Mouse (Mus musculus): ENCODE results near the gene Ccdc180. TPM values are rescaled to one million over a fixed set of nuclear protein-coding genes. Genes with fewer than 3 reads are reported as not detected.

The Ccdc180 gene
- not detected for total RNA-seq (2021)
- polyA plus RNA-seq (2012; rRNA removed) = 0.20 TPM in 1 of 2 replicates, not detected in the other
- long read RNA-seq = 0 reads

GRCm38 (mm10) chr4:45890066-45890761 is at the start of gene Ccdc180:
Gene Ccdc180 (plus strand): TSS chr4:45890303.
- Histone ChIP-seq H3K4me3 (no peak within 1 kb of the TSS), H3K79me2 (replicated peaks; ENCODE audit: control insufficient read depth, insufficient read depth, low read length) (no peaks in the 10 kb centered on the region), H3K4me1 (ENCODE audit: control insufficient read depth, insufficient read depth, low read length) (no peaks in the 10 kb centered on the region), H3K9ac (ENCODE audit: low read depth, low read length) (no peak within 1 kb of the TSS), H3K27ac (no peak within 1 kb of the TSS), H3K36me3 (ENCODE audit: control insufficient read depth, insufficient read depth, low read length) (no peaks in the 10 kb centered on the region), H3K27me3 (ENCODE audit: control insufficient read depth, insufficient read depth, low read length) (no peaks in the 10 kb centered on the region)
- intact Hi-C loops (cut with DNase I) = no loop called here
- TF ChIP-seq POLR2A (IDR thresholded peaks at IDR 0.05; ENCODE audit: insufficient read depth, low read depth, low read length) (no peak), EP300 (IDR thresholded peaks at IDR 0.05; ENCODE audit: insufficient read depth, low read depth, low read length) (no peak), CTCF (IDR thresholded peaks at IDR 0.05) (no peak)
- WGBS = 25% methylated on average over 19 of the region's 19 CpGs
- DNase-seq = peak; percentile 52 to 72

- intact Hi-C loops (cut with DNase I) = no loop called here
- Histone ChIP-seq H3K4me3 (no peak overlapping the region), H3K36me3 (ENCODE audit: control insufficient read depth, insufficient read depth, low read length) (no peaks in the 10 kb centered on the region), H3K79me2 (replicated peaks; ENCODE audit: control insufficient read depth, insufficient read depth, low read length) (no peaks in the 10 kb centered on the region), H3K4me1 (ENCODE audit: control insufficient read depth, insufficient read depth, low read length) (no peaks in the 10 kb centered on the region), H3K9ac (ENCODE audit: low read depth, low read length) (no peak overlapping the region), H3K27ac (no peak overlapping the region), H3K27me3 (ENCODE audit: control insufficient read depth, insufficient read depth, low read length) (no peaks in the 10 kb centered on the region)
- no peak for DNase-seq
- 42% methylated on average over 14 of the region's 14 CpGs for WGBS
- TF ChIP-seq EP300 (IDR thresholded peaks at IDR 0.05; ENCODE audit: insufficient read depth, low read depth, low read length) = no peak
- no peak for TF ChIP-seq POLR2A (IDR thresholded peaks at IDR 0.05; ENCODE audit: insufficient read depth, low read depth, low read length)
- peak; percentile 69 for TF ChIP-seq CTCF (IDR thresholded peaks at IDR 0.05)
Observed at GRCm38 (mm10) chr4:45844355-45844754, 45.7 kb upstream of the Ccdc180 start.

- DNase-seq = no peak
- no peaks in the 10 kb centered on the region for H3K79me2 ChIP-seq (replicated peaks; ENCODE audit: control insufficient read depth, insufficient read depth, low read length)
- no peaks in the 10 kb centered on the region for H3K27me3 ChIP-seq (ENCODE audit: control insufficient read depth, insufficient read depth, low read length)
- intact Hi-C loops (cut with DNase I) = no loop called here
- no peak overlapping the region for H3K27ac ChIP-seq
- TF ChIP-seq EP300 (IDR thresholded peaks at IDR 0.05; ENCODE audit: insufficient read depth, low read depth, low read length) (no peak), POLR2A (IDR thresholded peaks at IDR 0.05; ENCODE audit: insufficient read depth, low read depth, low read length) (no peak), CTCF (IDR thresholded peaks at IDR 0.05) (no peak)
- H3K9ac ChIP-seq (ENCODE audit: low read depth, low read length) = no peak overlapping the region
- H3K36me3 ChIP-seq (ENCODE audit: control insufficient read depth, insufficient read depth, low read length) = no peaks in the 10 kb centered on the region
- no peak overlapping the region for H3K4me3 ChIP-seq
- no peaks in the 10 kb centered on the region for H3K4me1 ChIP-seq (ENCODE audit: control insufficient read depth, insufficient read depth, low read length)
- WGBS = 94% methylated on average over 2 of the region's 2 CpGs
Observed at GRCm38 (mm10) chr4:45846263-45846662, 43.8 kb upstream of the Ccdc180 start.

GRCm38 (mm10) chr4:45848109-45848824 is 41.8 kb upstream of the Ccdc180 start, which contains the start of gene Stra6l:
Gene Stra6l (plus strand): TSS chr4:45848664.
- Histone ChIP-seq H3K4me3 (no peak within 1 kb of the TSS), H3K36me3 (ENCODE audit: control insufficient read depth, insufficient read depth, low read length) (no peaks in the 10 kb centered on the region), H3K27me3 (ENCODE audit: control insufficient read depth, insufficient read depth, low read length) (no peaks in the 10 kb centered on the region), H3K4me1 (ENCODE audit: control insufficient read depth, insufficient read depth, low read length) (no peaks in the 10 kb centered on the region), H3K27ac (no peak within 1 kb of the TSS), H3K79me2 (replicated peaks; ENCODE audit: control insufficient read depth, insufficient read depth, low read length) (no peaks in the 10 kb centered on the region), H3K9ac (ENCODE audit: low read depth, low read length) (no peak within 1 kb of the TSS)
- intact Hi-C loops (cut with DNase I) = loop anchor here (2.0 kb wide), 1 partner anchor 13 kb away; no protein-coding TSS in a partner anchor
- no peak for DNase-seq
- no peak for TF ChIP-seq CTCF (IDR thresholded peaks at IDR 0.05)
- TF ChIP-seq EP300 (IDR thresholded peaks at IDR 0.05; ENCODE audit: insufficient read depth, low read depth, low read length) = no peak
- TF ChIP-seq POLR2A (IDR thresholded peaks at IDR 0.05; ENCODE audit: insufficient read depth, low read depth, low read length) = no peak
- 70% methylated on average over 10 of the region's 10 CpGs for WGBS

GRCm38 (mm10) chr4:45848825-45849156 is 41.3 kb upstream of the Ccdc180 start:
- H3K36me3 ChIP-seq (ENCODE audit: control insufficient read depth, insufficient read depth, low read length) = no peaks in the 10 kb centered on the region
- no peaks in the 10 kb centered on the region for H3K79me2 ChIP-seq (replicated peaks; ENCODE audit: control insufficient read depth, insufficient read depth, low read length)
- H3K4me3 ChIP-seq = no peak overlapping the region
- intact Hi-C loops (cut with DNase I) = loop anchor here (2.0 kb wide), 1 partner anchor 14 kb away; no protein-coding TSS in a partner anchor
- no peak overlapping the region for H3K9ac ChIP-seq (ENCODE audit: low read depth, low read length)
- DNase-seq = no peak
- TF ChIP-seq POLR2A (IDR thresholded peaks at IDR 0.05; ENCODE audit: insufficient read depth, low read depth, low read length) (no peak), CTCF (IDR thresholded peaks at IDR 0.05) (no peak), EP300 (IDR thresholded peaks at IDR 0.05; ENCODE audit: insufficient read depth, low read depth, low read length) (no peak)
- no peaks in the 10 kb centered on the region for H3K4me1 ChIP-seq (ENCODE audit: control insufficient read depth, insufficient read depth, low read length)
- no peaks in the 10 kb centered on the region for H3K27me3 ChIP-seq (ENCODE audit: control insufficient read depth, insufficient read depth, low read length)
- WGBS = 56% methylated on average over 10 of the region's 10 CpGs
- no peak overlapping the region for H3K27ac ChIP-seq

GRCm38 (mm10) chr4:45849419-45849818 is 40.7 kb upstream of the Ccdc180 start:
- WGBS = 54% methylated on average over 1 of the region's 1 CpGs
- intact Hi-C loops (cut with DNase I) = loop anchor here (2.0 kb wide), 1 partner anchor 15 kb away; no protein-coding TSS in a partner anchor
- H3K27me3 ChIP-seq (ENCODE audit: control insufficient read depth, insufficient read depth, low read length) = no peaks in the 10 kb centered on the region

More at GRCm38 (mm10) chr4:45849419-45849818, 40.7 kb upstream of the Ccdc180 start:
- H3K4me1 ChIP-seq (ENCODE audit: control insufficient read depth, insufficient read depth, low read length) = no peaks in the 10 kb centered on the region
- H3K27ac ChIP-seq = no peak overlapping the region
- no peaks in the 10 kb centered on the region for H3K36me3 ChIP-seq (ENCODE audit: control insufficient read depth, insufficient read depth, low read length)
- H3K4me3 ChIP-seq = no peak overlapping the region
- no peak overlapping the region for H3K9ac ChIP-seq (ENCODE audit: low read depth, low read length)
- TF ChIP-seq EP300 (IDR thresholded peaks at IDR 0.05; ENCODE audit: insufficient read depth, low read depth, low read length) = no peak
- no peak for TF ChIP-seq CTCF (IDR thresholded peaks at IDR 0.05)
- no peak for TF ChIP-seq POLR2A (IDR thresholded peaks at IDR 0.05; ENCODE audit: insufficient read depth, low read depth, low read length)
- no peak for DNase-seq
- H3K79me2 ChIP-seq (replicated peaks; ENCODE audit: control insufficient read depth, insufficient read depth, low read length) = no peaks in the 10 kb centered on the region
